Mouse (Mus musculus): ENCODE measurements around the gene Hnrnpr.

- TF ChIP-seq CTCF (IDR thresholded peaks at IDR 0.05; ENCODE audit: control insufficient read depth, insufficient read depth, insufficient read length) (no peak), CEBPB (IDR thresholded peaks at IDR 0.05; ENCODE audit: low read depth) (no peak)
Measured at GRCm38 (mm10) chr4:136270648-136271047, 40.1 kb upstream of the Hnrnpr start.

Data from C2C12 (cell line).